Mouse (Mus musculus) gastrocnemius, postnatal 25 days (tissue): ENCODE data around the gene Lgals7. TPM values are rescaled to one million over a fixed set of nuclear protein-coding genes. Genes with fewer than 3 reads are reported as not detected.

Experiments
- DNase-seq: peaks from one replicate; pipeline ENCODE4 v3.0.0; 2022
- long read RNA-seq, 2 experiments: library from polyadenylated mRNA; stranded (forward); transcript quantifications; one replicate each; pipeline ENCODE4 v2.0.0; 2021
- total RNA-seq, 2 experiments: library from RNA; stranded (reverse); gene quantifications; 1 replicate in 1 of 2; 2 replicates in 1 of 2; pipeline ENCODE4 v1.2.3; 2021

The Lgals7 gene
- total RNA-seq, result not detected
- long read RNA-seq, experiment 1, result 0 reads
- long read RNA-seq, experiment 2, result 0 reads

- no peak for DNase-seq
These were observed at the start of gene Lgals7 for GRCm38 (mm10) chr7:28863540-28863939. Lgals7 (plus strand) TSS chr7:28863853.

GRCm38 (mm10) chr7:28814306-28815034, 49.2 kb upstream of the Lgals7 start:
- DNase-seq, result no peak

- DNase-seq, result no peak
These were observed 48.4 kb upstream of the Lgals7 start for GRCm38 (mm10) chr7:28815230-28815629.

- no peak for DNase-seq
These were observed 47.5 kb upstream of the Lgals7 start for GRCm38 (mm10) chr7:28816201-28816600.

- DNase-seq, result no peak
These were observed 46.7 kb upstream of the Lgals7 start for GRCm38 (mm10) chr7:28816920-28817319.

GRCm38 (mm10) chr7:28817524-28817923, 46.1 kb upstream of the Lgals7 start:
- no peak for DNase-seq

- DNase-seq, result no peak
These were observed 45.7 kb upstream of the Lgals7 start for GRCm38 (mm10) chr7:28817957-28818356.

GRCm38 (mm10) chr7:28818436-28818835, 45.2 kb upstream of the Lgals7 start:
- no peak for DNase-seq

GRCm38 (mm10) chr7:28818861-28819452, 44.7 kb upstream of the Lgals7 start:
- DNase-seq, result no peak

GRCm38 (mm10) chr7:28819571-28819970, 44.1 kb upstream of the Lgals7 start:
- DNase-seq, result no peak

GRCm38 (mm10) chr7:28820358-28821260, 43.0 kb upstream of the Lgals7 start:
- DNase-seq, result no peak

- DNase-seq, result peak; percentile 52
These were observed 42.3 kb upstream of the Lgals7 start for GRCm38 (mm10) chr7:28821261-28821831.

GRCm38 (mm10) chr7:28822556-28822955, 41.1 kb upstream of the Lgals7 start:
- DNase-seq, result no peak

GRCm38 (mm10) chr7:28822993-28823903, 40.4 kb upstream of the Lgals7 start:
- DNase-seq, result no peak

- no peak for DNase-seq
These were observed 39.7 kb upstream of the Lgals7 start for GRCm38 (mm10) chr7:28823932-28824331.

- DNase-seq, result peak; percentile 91
These were observed 38.5 kb upstream of the Lgals7 start, which contains the start of gene Ech1 for GRCm38 (mm10) chr7:28824941-28825685. Ech1 (plus strand) TSS chr7:28825217.

- DNase-seq, result no peak
These were observed 37.8 kb upstream of the Lgals7 start for GRCm38 (mm10) chr7:28825686-28826401.

- DNase-seq, result no peak
These were observed 37.3 kb upstream of the Lgals7 start for GRCm38 (mm10) chr7:28826402-28826772.

GRCm38 (mm10) chr7:28827338-28827737, 36.3 kb upstream of the Lgals7 start:
- no peak for DNase-seq

- DNase-seq, result no peak
These were observed 33.8 kb upstream of the Lgals7 start for GRCm38 (mm10) chr7:28829821-28830220.
